Comparison of ENCODE assay signal across 9 mouse cellular contexts in genomic region chr16:44242633-44243032, GRCm38 (mm10).
A peak's percentile ranks its signal among the peaks of the same experiment; 100 is the strongest.
DNase-seq lines count a peak whose midpoint lies in the region; ATAC-seq and TF ChIP-seq lines count a peak whose summit lies in the region.
"Had no signal": no experiment of that assay in that cellular context is flagged by ENCODE, and none has a peak within 500 bp of the region (broad histone marks: within the 10 kb centered on the region; RNA-seq: fewer than 3 reads in every experiment).

No protein-coding gene starts in this region.

- no peaks in the 10 kb centered on the region for H3K36me3 ChIP-seq in kidney, embryonic 16.5 days (ENCODE audit: insufficient read depth, low read length)
- H3K36me3 ChIP-seq in liver, embryonic 12.5 days = no peaks in the 10 kb centered on the region
- no peaks in the 10 kb centered on the region for H3K36me3 ChIP-seq in spleen, adult 2 months (ENCODE audit: control insufficient read depth, insufficient read depth, low read length)
- H3K36me3 ChIP-seq: embryonic facial prominence, embryonic 15.5 days had no signal

- no peak for TF ChIP-seq POLR2A in spleen, adult 2 months (IDR thresholded peaks at IDR 0.05; ENCODE audit: low read depth, low read length)

- peak; percentile 65; the same call in 1 of the 2 replicates for ATAC-seq in kidney, embryonic 16.5 days (ENCODE audit: low FRiP score, low TSS enrichment)
- peak; percentile 52; the same call in 1 of the 2 replicates for ATAC-seq in liver, embryonic 12.5 days
- ATAC-seq in monocyte, adult 5-6 weeks (replicated peaks; ENCODE audit: insufficient number of reproducible peaks, low FRiP score, low TSS enrichment, poor library complexity, severe bottlenecking) = peak; percentile 86

- H3K27me3 ChIP-seq in kidney, embryonic 16.5 days (ENCODE audit: insufficient read depth, low read length) = no peaks in the 10 kb centered on the region
- no peaks in the 10 kb centered on the region for H3K27me3 ChIP-seq in liver, embryonic 12.5 days (replicated peaks)
- H3K27me3 ChIP-seq in spleen, adult 2 months (ENCODE audit: control insufficient read depth, insufficient read depth, low read length) = no peaks in the 10 kb centered on the region
- H3K27me3 ChIP-seq: embryonic facial prominence, embryonic 15.5 days had no signal

- no peak overlapping the region for H3K9ac ChIP-seq in kidney, embryonic 16.5 days (replicated peaks; ENCODE audit: low read length)
- H3K9ac ChIP-seq in liver, embryonic 12.5 days = no peak overlapping the region
- H3K9ac ChIP-seq: embryonic facial prominence, embryonic 15.5 days had no signal

- peak; percentile 74; the same call in 1 of the 2 replicates for TF ChIP-seq CTCF in spleen, adult 2 months (IDR thresholded peaks at IDR 0.05; ENCODE audit: extremely low read depth, insufficient read depth, insufficient read length, insufficient replicate concordance)

- H3K9me3 ChIP-seq in kidney, embryonic 16.5 days (ENCODE audit: low read length) = 0 out of 2 replicates have a peak, but pooled peaks cover 4% of the 10 kb centered on the region
- no peaks in the 10 kb centered on the region for H3K9me3 ChIP-seq in liver, embryonic 12.5 days (replicated peaks)
- H3K9me3 ChIP-seq: embryonic facial prominence, embryonic 15.5 days had no signal

- no peak overlapping the region for H3K4me3 ChIP-seq in kidney, embryonic 16.5 days (ENCODE audit: low read length)
- H3K4me3 ChIP-seq in liver, embryonic 12.5 days = no peak overlapping the region
- no peak overlapping the region for H3K4me3 ChIP-seq in spleen, adult 2 months (ENCODE audit: extremely low read depth, insufficient read depth, insufficient read length)
- H3K4me3 ChIP-seq: embryonic facial prominence, embryonic 15.5 days had no signal

- no peaks in the 10 kb centered on the region for H3K4me1 ChIP-seq in kidney, embryonic 16.5 days (ENCODE audit: insufficient read depth, low read length)
- H3K4me1 ChIP-seq in liver, embryonic 12.5 days = 0 out of 2 replicates have a peak, but pooled peaks cover 4% of the 10 kb centered on the region
- no peaks in the 10 kb centered on the region for H3K4me1 ChIP-seq in spleen, adult 2 months (ENCODE audit: control insufficient read depth, insufficient read depth, insufficient read length)
- H3K4me1 ChIP-seq: embryonic facial prominence, embryonic 15.5 days had no signal

- 0% methylated on average over 1 of the region's 1 CpGs for WGBS in kidney, embryonic 16.5 days
- WGBS in liver, embryonic 12.5 days (ENCODE audit: insufficient replicate concordance) = 0% methylated on average over 1 of the region's 1 CpGs
- 7% methylated on average over 1 of the region's 1 CpGs for WGBS in spleen, adult 2 months

- peak; percentile 78 to 80 for DNase-seq in B cell, adult 2 months
- peak; percentile 79 for DNase-seq in adrenal gland, adult 2 months
- DNase-seq in embryo, embryonic 10.5 days (ENCODE audit: low spot score) = peak; percentile 93
- peak; percentile 76 for DNase-seq in heart, adult 8-10 months (ENCODE audit: low spot score)
- DNase-seq in spleen, adult 2 months (ENCODE audit: low read depth in 1 of 2, low spot score in 2 of 2) = peak; percentile 54 to 72

- no peak overlapping the region for H3K4me2 ChIP-seq in kidney, embryonic 16.5 days (replicated peaks; ENCODE audit: low read depth, low read length)
- no peak overlapping the region for H3K4me2 ChIP-seq in liver, embryonic 12.5 days
- H3K4me2 ChIP-seq: embryonic facial prominence, embryonic 15.5 days had no signal

- H3K27ac ChIP-seq in kidney, embryonic 16.5 days (ENCODE audit: low read length) = no peak overlapping the region
- no peak overlapping the region for H3K27ac ChIP-seq in liver, embryonic 12.5 days
- H3K27ac ChIP-seq in spleen, adult 2 months (ENCODE audit: insufficient read depth, low read length) = no peak overlapping the region
- H3K27ac ChIP-seq: embryonic facial prominence, embryonic 15.5 days had no signal
